Mouse (Mus musculus) CD4-positive naive resting alpha-beta T cell, adult 57 days (primary cell): Measurements from ENCODE around the gene Lactbl1. TPM values are rescaled to one million over a fixed set of nuclear protein-coding genes. Genes with fewer than 3 reads are reported as not detected.

Source experiments
- total RNA-seq: library from RNA; stranded (reverse); gene quantifications from one replicate; pipeline ENCODE4 v1.2.4, GENCODE M21; 2023

Lactbl1 gene
- total RNA-seq, result 0.18 TPM

DNA sequence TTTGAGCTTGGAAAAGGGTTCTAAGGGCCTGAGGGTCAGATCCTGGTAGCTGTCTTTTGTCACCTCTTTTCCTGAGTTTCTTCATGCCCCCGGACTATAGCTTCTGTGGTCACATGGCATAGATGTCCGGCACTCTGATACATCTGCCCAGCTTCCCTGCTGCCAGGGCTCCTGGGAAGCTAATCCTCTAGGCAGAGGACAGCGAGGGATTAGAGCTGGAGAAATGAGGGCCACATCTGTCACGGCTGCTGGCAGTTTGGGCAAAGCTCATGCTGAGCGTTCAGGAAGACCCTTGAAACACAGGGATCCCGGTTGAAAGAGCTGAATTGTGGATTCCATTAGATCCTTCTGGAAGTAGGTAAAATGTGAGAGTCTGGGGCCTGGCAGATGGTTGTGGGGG, at the start of gene Lactbl1:
Gene Lactbl1 (plus strand): TSS at position 234 of the 400 bp plus-strand sequence.

DNA sequence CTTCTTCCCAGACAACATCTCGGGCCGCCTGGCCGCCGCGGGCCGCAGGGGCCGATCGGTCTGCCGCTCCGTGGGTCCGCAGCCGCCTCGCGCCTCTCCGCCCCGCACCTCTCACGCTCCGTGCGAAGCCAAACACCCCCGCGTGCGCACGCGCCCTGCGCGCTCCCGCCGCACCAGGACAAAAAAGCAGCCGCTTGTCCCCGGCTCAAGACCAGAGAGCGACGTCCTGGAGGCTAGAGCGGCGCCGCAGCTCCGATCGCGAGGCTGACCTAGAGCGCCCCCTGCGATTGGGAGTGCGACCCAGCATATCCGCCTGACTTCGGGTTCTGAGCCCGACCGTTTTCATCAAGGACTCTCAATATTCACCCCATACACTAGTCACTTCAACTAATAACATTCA, 19.9 kb upstream of the Lactbl1 start, which contains the start of gene Kdm1a:
Gene Kdm1a (minus strand): TSS at position 156 of the 400 bp plus-strand sequence.

DNA sequence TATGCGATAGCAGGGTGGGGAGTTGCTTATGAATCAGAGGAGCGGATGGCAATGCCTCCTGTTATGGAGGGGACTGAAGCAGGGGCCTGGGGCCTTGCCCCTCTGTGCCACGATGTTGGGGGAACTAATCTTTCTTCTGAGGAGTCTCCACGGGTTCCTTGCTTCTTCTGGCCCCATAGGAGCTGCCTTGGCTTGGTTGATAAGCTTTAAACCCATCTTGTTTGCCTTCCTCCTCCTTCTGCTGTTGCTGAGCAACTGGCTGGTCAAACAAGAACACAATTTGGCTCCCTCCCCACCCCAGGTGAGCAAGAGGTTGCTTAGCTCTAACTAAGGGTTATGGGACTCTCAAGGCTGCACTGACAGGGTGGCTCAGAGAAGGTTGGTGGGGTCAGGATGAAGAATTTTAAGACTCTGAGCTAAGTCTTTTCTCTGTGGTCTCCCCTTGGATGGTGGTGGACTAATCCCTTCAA, 12.0 kb upstream of the Lactbl1 start, which contains the start of gene Tex46:
Gene Tex46 (plus strand): TSS at position 51 of the 470 bp plus-strand sequence.

Other genes starting within 250 kb of the Lactbl1 start
- not detected for gene Htr1d, start 199.1 kb upstream of the Lactbl1 start, total RNA-seq
- gene 6030445D17Rik, start 160.4 kb upstream of the Lactbl1 start, total RNA-seq, result not detected
- 1.3 TPM for gene Luzp1, start 152.9 kb upstream of the Lactbl1 start, total RNA-seq
- 62.0 TPM for gene Kdm1a, start 19.9 kb upstream of the Lactbl1 start, total RNA-seq
- gene Tex46, start 12.2 kb upstream of the Lactbl1 start, total RNA-seq, result not detected
- not detected for gene Ephb2, start 213.4 kb downstream of the Lactbl1 start, total RNA-seq